In genomic region chr2:167583161-167583952, GRCm38 (mm10) we compare ENCODE assay signal across 13 mouse cellular contexts. TPM values are rescaled to one million over a fixed set of nuclear protein-coding genes. Genes with fewer than 3 reads are reported as not detected.
DNase-seq lines count a peak whose midpoint lies in the region; ATAC-seq lines count a peak whose summit lies in the region.
"Had no signal": no experiment of that assay in that cellular context is flagged by ENCODE, and none has a peak within 500 bp of the region (broad histone marks: within the 10 kb centered on the region; RNA-seq: fewer than 3 reads in every experiment).

No protein-coding gene starts in this region.

- peak; percentile 38; the same call in 1 of the 2 replicates for ATAC-seq in hindbrain, embryonic 12.5 days (ENCODE audit: low FRiP score)
- ATAC-seq in hindbrain, embryonic 11.5 days (ENCODE audit: low FRiP score): no peak
- no peak for ATAC-seq in neural tube, embryonic 12.5 days (ENCODE audit: low FRiP score, low read depth)
- ATAC-seq in neural tube, embryonic 15.5 days (ENCODE audit: low FRiP score): no peak
- no peak for ATAC-seq in limb, embryonic 15.5 days (ENCODE audit: insufficient number of reproducible peaks, low FRiP score, low TSS enrichment, low read depth)
- ATAC-seq: forebrain, embryonic 14.5 days had no signal

- 40% methylated on average over 10 of the region's 10 CpGs for WGBS in hindbrain, embryonic 12.5 days
- 45% methylated on average over 10 of the region's 10 CpGs for WGBS in hindbrain, embryonic 11.5 days
- 30% methylated on average over 10 of the region's 10 CpGs for WGBS in neural tube, embryonic 12.5 days
- WGBS in neural tube, embryonic 15.5 days: 26% methylated on average over 10 of the region's 10 CpGs
- WGBS in limb, embryonic 15.5 days: 10% methylated on average over 10 of the region's 10 CpGs

- no peak overlapping the region for H3K27ac ChIP-seq in hindbrain, embryonic 12.5 days
- H3K27ac ChIP-seq in hindbrain, embryonic 11.5 days (ENCODE audit: low read depth, low read length): no peak overlapping the region; the same call in 1 of the 2 replicates
- no peak overlapping the region for H3K27ac ChIP-seq in neural tube, embryonic 12.5 days
- H3K27ac ChIP-seq in neural tube, embryonic 15.5 days (replicated peaks): no peak overlapping the region
- peak overlapping the region; percentile 51 for H3K27ac ChIP-seq in limb, embryonic 15.5 days
- H3K27ac ChIP-seq: hindbrain, embryonic 13.5 days; left cerebral cortex, adult 2 months had no signal

- H3K4me1 ChIP-seq in hindbrain, embryonic 12.5 days: peaks cover 32% of the 10 kb centered on the region
- H3K4me1 ChIP-seq in hindbrain, embryonic 11.5 days (replicated peaks; ENCODE audit: control insufficient read depth, insufficient read depth, low read length): no peaks in the 10 kb centered on the region; the same call in none of the 2 replicates
- peaks cover 28% of the 10 kb centered on the region for H3K4me1 ChIP-seq in neural tube, embryonic 12.5 days
- H3K4me1 ChIP-seq in neural tube, embryonic 15.5 days: peaks cover 6% of the 10 kb centered on the region
- peaks cover 50% of the 10 kb centered on the region for H3K4me1 ChIP-seq in limb, embryonic 15.5 days

- H3K27me3 ChIP-seq in hindbrain, embryonic 12.5 days: 0 out of 2 replicates have a peak, but pooled peaks cover 2% of the 10 kb centered on the region
- no peaks in the 10 kb centered on the region for H3K27me3 ChIP-seq in hindbrain, embryonic 11.5 days (ENCODE audit: control insufficient read depth, insufficient read depth, low read length)
- no peaks in the 10 kb centered on the region for H3K27me3 ChIP-seq in neural tube, embryonic 12.5 days (replicated peaks)
- H3K27me3 ChIP-seq in neural tube, embryonic 15.5 days (replicated peaks): no peaks in the 10 kb centered on the region
- no peaks in the 10 kb centered on the region for H3K27me3 ChIP-seq in limb, embryonic 15.5 days
- H3K27me3 ChIP-seq: hindbrain, embryonic 13.5 days had no signal

- no peaks in the 10 kb centered on the region for H3K9me3 ChIP-seq in hindbrain, embryonic 12.5 days (replicated peaks)
- H3K9me3 ChIP-seq in hindbrain, embryonic 11.5 days (ENCODE audit: control insufficient read depth, low read length): no peaks in the 10 kb centered on the region
- no peaks in the 10 kb centered on the region for H3K9me3 ChIP-seq in neural tube, embryonic 12.5 days
- no peaks in the 10 kb centered on the region for H3K9me3 ChIP-seq in neural tube, embryonic 15.5 days (replicated peaks)
- H3K9me3 ChIP-seq in limb, embryonic 15.5 days: no peaks in the 10 kb centered on the region
- H3K9me3 ChIP-seq: hindbrain, embryonic 13.5 days had no signal

- H3K36me3 ChIP-seq in hindbrain, embryonic 12.5 days: no peaks in the 10 kb centered on the region
- no peaks in the 10 kb centered on the region for H3K36me3 ChIP-seq in hindbrain, embryonic 11.5 days (ENCODE audit: control insufficient read depth, insufficient read depth, low read length)
- H3K36me3 ChIP-seq in neural tube, embryonic 12.5 days: no peaks in the 10 kb centered on the region
- H3K36me3 ChIP-seq in neural tube, embryonic 15.5 days: no peaks in the 10 kb centered on the region
- H3K36me3 ChIP-seq in limb, embryonic 15.5 days: no peaks in the 10 kb centered on the region
- H3K36me3 ChIP-seq: hindbrain, embryonic 13.5 days had no signal

- H3K4me2 ChIP-seq in hindbrain, embryonic 12.5 days (replicated peaks): no peak overlapping the region
- H3K4me2 ChIP-seq in hindbrain, embryonic 11.5 days (replicated peaks; ENCODE audit: low read depth, low read length): no peak overlapping the region
- no peak overlapping the region for H3K4me2 ChIP-seq in neural tube, embryonic 12.5 days (replicated peaks)
- no peak overlapping the region for H3K4me2 ChIP-seq in neural tube, embryonic 15.5 days
- H3K4me2 ChIP-seq in limb, embryonic 15.5 days: no peak overlapping the region
- H3K4me2 ChIP-seq: hindbrain, embryonic 13.5 days had no signal

- H3K4me3 ChIP-seq in hindbrain, embryonic 12.5 days: no peak overlapping the region
- H3K4me3 ChIP-seq in hindbrain, embryonic 11.5 days (ENCODE audit: low read depth, low read length): no peak overlapping the region
- H3K4me3 ChIP-seq in neural tube, embryonic 12.5 days: no peak overlapping the region
- H3K4me3 ChIP-seq in neural tube, embryonic 15.5 days (replicated peaks): no peak overlapping the region
- no peak overlapping the region for H3K4me3 ChIP-seq in limb, embryonic 15.5 days
- H3K4me3 ChIP-seq: hindbrain, embryonic 13.5 days; left cerebral cortex, adult 2 months had no signal

- DNase-seq in hindbrain, embryonic 11.5 days (ENCODE audit: low spot score): no peak
- DNase-seq in thymus, adult 18-20 months: no peak
- no peak for DNase-seq in adrenal gland, postnatal 4 days (ENCODE audit: low spot score in 2 of 2)
- DNase-seq in thymus, postnatal 4 days: no peak
- DNase-seq: cerebellum, adult 11 months; right cerebral cortex, postnatal 4 days had no signal

- no peak overlapping the region for H3K9ac ChIP-seq in hindbrain, embryonic 12.5 days
- H3K9ac ChIP-seq in hindbrain, embryonic 11.5 days (ENCODE audit: low read depth, low read length): no peak overlapping the region
- 0 out of 2 replicates have a peak overlapping the region, but pooled peaks have one; percentile 14 for H3K9ac ChIP-seq in neural tube, embryonic 12.5 days
- no peak overlapping the region for H3K9ac ChIP-seq in neural tube, embryonic 15.5 days (replicated peaks)
- no peak overlapping the region for H3K9ac ChIP-seq in limb, embryonic 15.5 days
- H3K9ac ChIP-seq: hindbrain, embryonic 13.5 days had no signal

RNA-seq across cellular contexts. Expression of gene Snai1, which starts 45.4 kb away (rescaled TPM):
- polyA plus RNA-seq in hindbrain, embryonic 12.5 days (2016; fragmentation: Nextera tagmentation; extraction: Ambion mirVana): 30.1 and 39.0 TPM in 2 replicates
- 27.6 and 29.5 TPM in 2 replicates for polyA plus RNA-seq in hindbrain, embryonic 11.5 days (2014; fragmentation: Nextera tagmentation; extraction: Ambion mirVana)
- 21.7 and 23.2 TPM in 2 replicates for polyA plus RNA-seq in neural tube, embryonic 12.5 days (2016; fragmentation: Nextera tagmentation; extraction: Ambion mirVana)
- 6.3 and 8.6 TPM in 2 replicates for polyA plus RNA-seq in neural tube, embryonic 15.5 days (2015; fragmentation: Nextera tagmentation; extraction: Ambion mirVana)
- polyA plus RNA-seq in limb, embryonic 15.5 days (2015; fragmentation: Nextera tagmentation; extraction: Ambion mirVana): 52.6 and 61.2 TPM in 2 replicates
- 10 to 100 TPM; 13.2 to 14.8 TPM for total RNA-seq in adrenal gland, postnatal 4 days (2021)

RNA-seq across cellular contexts. Expression of gene Ube2v1, which starts 48.5 kb away (rescaled TPM):
- 290 and 291 TPM in 2 replicates for polyA plus RNA-seq in hindbrain, embryonic 12.5 days (2016; fragmentation: Nextera tagmentation; extraction: Ambion mirVana)
- 237 and 257 TPM in 2 replicates for polyA plus RNA-seq in hindbrain, embryonic 11.5 days (2014; fragmentation: Nextera tagmentation; extraction: Ambion mirVana)
- 315 and 326 TPM in 2 replicates for polyA plus RNA-seq in neural tube, embryonic 12.5 days (2016; fragmentation: Nextera tagmentation; extraction: Ambion mirVana)
- polyA plus RNA-seq in neural tube, embryonic 15.5 days (2015; fragmentation: Nextera tagmentation; extraction: Ambion mirVana): 351 and 371 TPM in 2 replicates
- polyA plus RNA-seq in limb, embryonic 15.5 days (2015; fragmentation: Nextera tagmentation; extraction: Ambion mirVana): 289 and 315 TPM in 2 replicates
- 100 to 1,000 TPM; 194 to 200 TPM for total RNA-seq in adrenal gland, postnatal 4 days (2021)
